Mouse (Mus musculus) retina, postnatal 1 day (tissue): ENCODE data around the gene Tmco4.

ENCODE experiments used
- DNase-seq: peaks from one replicate; pipeline ENCODE4 v3.0.0-alpha.2; 2012

Tmco4 gene

DNA sequence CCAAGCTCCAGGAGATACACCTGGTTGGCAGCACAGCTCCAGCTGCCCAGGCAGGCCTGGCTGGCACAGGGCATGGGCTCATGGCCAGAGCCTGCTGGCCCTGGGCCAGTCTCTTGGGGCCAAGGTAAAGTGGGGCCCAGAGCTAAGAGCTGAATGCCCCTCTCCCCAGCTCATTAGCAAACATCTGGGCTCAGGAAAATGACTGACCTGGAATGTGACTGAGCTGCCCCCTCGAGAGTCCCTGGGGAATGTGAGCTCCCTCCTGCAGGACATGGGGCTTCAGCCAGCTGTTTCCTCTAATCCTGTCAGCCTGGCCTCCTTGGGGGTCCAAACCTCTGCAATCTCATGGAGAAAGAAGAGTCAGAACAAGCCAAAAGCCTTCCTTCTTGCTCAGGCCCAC is 122.7 kb downstream of the Tmco4 start:
- DNase-seq, result no peak

DNA sequence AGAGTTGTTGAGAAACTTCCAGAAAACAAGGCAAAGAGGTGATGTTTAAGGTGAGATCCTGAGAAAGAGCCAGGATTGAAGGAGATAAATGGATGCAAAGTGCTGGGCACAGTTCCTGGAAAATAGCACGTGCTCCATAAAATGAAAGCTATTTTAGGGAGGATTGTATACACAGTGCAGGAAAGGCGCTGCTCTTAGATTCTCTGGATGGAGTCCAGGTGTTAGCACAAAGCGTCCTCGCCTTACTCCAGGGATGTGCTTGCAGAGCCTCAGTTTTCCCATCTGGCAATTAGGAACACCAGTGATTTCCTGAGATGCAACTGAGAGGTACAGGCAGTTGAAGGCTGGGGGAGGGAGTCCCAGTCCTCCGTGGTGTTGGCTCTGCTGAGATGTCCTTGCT is 123.5 kb downstream of the Tmco4 start:
- no peak for DNase-seq

DNA sequence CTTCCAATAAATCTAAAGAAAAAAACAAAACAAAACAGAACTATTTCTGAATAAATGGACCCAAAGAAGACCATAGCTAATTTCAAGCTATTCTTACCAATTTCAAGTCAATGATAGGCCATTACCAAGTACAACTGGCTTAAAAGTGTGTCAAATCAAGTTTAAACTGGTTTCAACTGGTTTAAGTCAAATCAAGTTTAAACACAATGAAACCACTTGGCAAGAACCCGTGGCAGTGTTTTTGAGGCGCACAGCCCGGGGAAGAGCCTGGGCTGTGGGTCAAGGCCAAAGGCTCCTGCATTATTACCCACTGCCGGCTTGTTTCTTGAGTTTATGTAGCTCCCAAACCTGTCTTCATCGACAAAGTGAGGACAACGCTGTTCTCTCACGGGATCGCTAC is 127.6 kb downstream of the Tmco4 start:
- DNase-seq, result no peak

DNA sequence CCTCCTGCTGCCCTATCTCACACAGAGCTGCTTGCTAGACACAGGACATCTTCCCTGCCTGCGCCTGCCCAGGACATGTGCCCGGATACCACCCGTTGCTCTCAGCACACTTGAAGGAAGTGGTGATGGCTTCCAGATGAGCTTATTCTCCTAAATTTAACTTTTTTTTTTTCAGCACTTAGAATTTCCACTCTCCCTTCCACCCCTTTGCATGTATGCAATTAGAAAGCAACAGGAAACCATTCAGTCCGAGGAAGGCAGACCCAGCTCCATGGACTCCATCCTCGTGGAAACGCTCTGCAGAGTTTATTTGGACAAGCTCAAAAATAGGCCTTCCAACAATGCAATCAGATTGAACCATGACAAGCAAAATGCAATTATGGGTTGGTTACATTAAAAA is 128.9 kb downstream of the Tmco4 start:
- DNase-seq, result no peak

DNA sequence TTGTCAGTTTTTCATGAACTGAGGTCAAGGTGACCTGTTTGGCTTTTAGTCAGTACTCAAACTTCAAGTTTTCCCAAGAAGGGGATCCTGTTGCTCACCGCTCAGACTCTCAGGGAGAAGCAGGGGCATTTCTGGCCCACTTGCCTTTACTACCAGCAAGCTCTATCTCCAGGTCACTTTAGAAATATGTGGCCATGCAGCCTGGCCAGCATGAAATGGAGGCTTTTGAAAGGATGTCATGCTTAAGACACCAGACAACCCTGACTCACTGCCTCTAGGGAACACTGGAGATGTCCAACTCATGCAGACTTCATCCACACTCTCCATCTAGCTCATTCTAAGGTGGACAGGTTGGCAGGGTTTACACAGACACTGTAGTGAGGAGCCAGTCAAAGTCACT is 132.8 kb downstream of the Tmco4 start:
- DNase-seq, result no peak
